Mouse (Mus musculus) liver, adult 2 months (tissue): ENCODE measurements around the gene BC035044. TPM values are rescaled to one million over a fixed set of nuclear protein-coding genes. Genes with fewer than 3 reads are reported as not detected.
A peak's percentile ranks its signal among the peaks of the same experiment; 100 is the strongest.

ENCODE experiments used
- DNase-seq: peaks from one replicate; pipeline ENCODE4 v3.0.0-alpha.2; 2011; ENCODE audit warnings: low read depth, low spot score; ENCODE audit errors: extremely low read depth
- H3K27ac ChIP-seq: fragments of 200-500 bp; replicated peaks from 2 replicates; pipeline ENCODE4 v1.5.1; 2012; ENCODE audit warnings: low read depth, mild to moderate bottlenecking, control low read depth, inconsistent platforms, low read length; ENCODE audit not compliant: insufficient read depth
- H3K27me3 ChIP-seq: fragments of 200-500 bp; 2 replicates; pipeline ENCODE4 v1.6.1; 2012; ENCODE audit warnings: mild to moderate bottlenecking, moderate library complexity, low read length, inconsistent platforms; ENCODE audit not compliant: control insufficient read depth, insufficient read depth
- H3K36me3 ChIP-seq: fragments of 200-500 bp; 2 replicates; pipeline ENCODE4 v1.6.1; 2012; ENCODE audit warnings: low read length, inconsistent platforms; ENCODE audit not compliant: control insufficient read depth, insufficient read depth
- H3K4me1 ChIP-seq: fragments of 200-500 bp; 2 replicates; pipeline ENCODE4 v1.6.1; 2011; ENCODE audit warnings: low read length; ENCODE audit not compliant: control insufficient read depth, insufficient read depth
- H3K4me3 ChIP-seq: fragments of 200-500 bp; 2 replicates; pipeline ENCODE4 v1.5.1; 2011; ENCODE audit warnings: low read depth, mild to moderate bottlenecking, control low read depth, low read length, moderate library complexity; ENCODE audit not compliant: insufficient read depth
- H3K79me2 ChIP-seq: fragments of 200-500 bp; 2 replicates; pipeline ENCODE4 v1.6.1; 2012; ENCODE audit warnings: inconsistent platforms, mild to moderate bottlenecking, low read length, moderate library complexity; ENCODE audit not compliant: control insufficient read depth, insufficient read depth
- H3K9ac ChIP-seq: fragments of 200-500 bp; 2 replicates; pipeline ENCODE4 v1.6.1; 2012; ENCODE audit warnings: low read depth, mild to moderate bottlenecking, control low read depth, inconsistent platforms, low read length
- CTCF ChIP-seq: fragments of 200-500 bp; IDR thresholded peaks from 2 replicates; pipeline ENCODE4 v1.5.1; 2011; ENCODE audit warnings: low read depth, low read length, control low read depth
- POLR2A ChIP-seq: fragments of 200-500 bp; IDR thresholded peaks from 2 replicates; pipeline ENCODE4 v1.6.1; 2011; ENCODE audit warnings: low read length, control low read depth; ENCODE audit not compliant: insufficient read depth; ENCODE audit errors: extremely low read depth
- WGBS: fragments of 180-500 bp; shearing (Covaris S2); methylation state at CpG from one replicate; pipeline ENCODE4 v1.1.7; 2018; 5-methylcytosine and 5-hydroxymethylcytosine counted together
- polyA plus RNA-seq: library from polyadenylated mRNA; depleted of rRNA; stranded (reverse); fragments of >200 nt; gene quantifications from 2 replicates; pipeline ENCODE4 v1.2.3, GENCODE M21; 2012
- total RNA-seq: library from RNA; depleted of rRNA; stranded (reverse); fragments of >200 nt; gene quantifications from 2 replicates; pipeline ENCODE4 v1.2.3, GENCODE M21; 2014

The BC035044 gene
- total and polyA plus RNA-seq, 2 experiments = 0.15 to 1.1 TPM

GRCm38 (mm10) chr6:128845319-128845979 lies 45.5 kb downstream of the BC035044 start:
- TF ChIP-seq CTCF (peak; percentile 100), POLR2A (no peak)
- H3K79me2 ChIP-seq = no peaks in the 10 kb centered on the region
- H3K27ac ChIP-seq = 0 out of 2 replicates have a peak overlapping the region, but pooled peaks have one; percentile 10
- peak; percentile 76 for DNase-seq
- H3K27me3 ChIP-seq = no peaks in the 10 kb centered on the region
- WGBS = 34% methylated on average over 7 of the region's 7 CpGs
- H3K4me3 ChIP-seq = no peak overlapping the region
- no peak overlapping the region for H3K9ac ChIP-seq
- peaks cover 2% of the 10 kb centered on the region; the same call in 1 of the 2 replicates for H3K4me1 ChIP-seq
- no peaks in the 10 kb centered on the region for H3K36me3 ChIP-seq

GRCm38 (mm10) chr6:128844586-128845080 lies 46.3 kb downstream of the BC035044 start:
- WGBS = 94% methylated on average over 5 of the region's 5 CpGs
- Histone ChIP-seq H3K36me3 (no peaks in the 10 kb centered on the region), H3K4me3 (no peak overlapping the region), H3K4me1 (peaks cover 2% of the 10 kb centered on the region; the same call in 1 of the 2 replicates), H3K27me3 (no peaks in the 10 kb centered on the region), H3K9ac (no peak overlapping the region), H3K27ac (no peak overlapping the region), H3K79me2 (no peaks in the 10 kb centered on the region)
- no peak for DNase-seq
- no peak for TF ChIP-seq CTCF
- no peak for TF ChIP-seq POLR2A

- no peak overlapping the region for H3K27ac ChIP-seq
- H3K9ac ChIP-seq = no peak overlapping the region
- H3K36me3 ChIP-seq = no peaks in the 10 kb centered on the region
- H3K79me2 ChIP-seq = no peaks in the 10 kb centered on the region
- 53% methylated on average over 8 of the region's 8 CpGs for WGBS
- H3K4me3 ChIP-seq = no peak overlapping the region
- H3K27me3 ChIP-seq = no peaks in the 10 kb centered on the region
- TF ChIP-seq CTCF (no peak), POLR2A (no peak)
- no peak for DNase-seq
- peaks cover 2% of the 10 kb centered on the region; the same call in 1 of the 2 replicates for H3K4me1 ChIP-seq
Measured at GRCm38 (mm10) chr6:128844131-128844530, 46.8 kb downstream of the BC035044 start.

GRCm38 (mm10) chr6:128843479-128843992 lies 47.4 kb downstream of the BC035044 start:
- 1% methylated on average over 22 of the region's 22 CpGs for WGBS
- peak overlapping the region; percentile 67 for H3K27ac ChIP-seq
- no peak for TF ChIP-seq CTCF
- TF ChIP-seq POLR2A = no peak
- H3K79me2 ChIP-seq = no peaks in the 10 kb centered on the region
- H3K9ac ChIP-seq = peak overlapping the region; percentile 85
- H3K4me3 ChIP-seq = peak overlapping the region; percentile 82
- no peaks in the 10 kb centered on the region for H3K27me3 ChIP-seq
- H3K36me3 ChIP-seq = no peaks in the 10 kb centered on the region
- H3K4me1 ChIP-seq = peaks cover 2% of the 10 kb centered on the region; the same call in 1 of the 2 replicates
- peak; percentile 71 for DNase-seq

- DNase-seq = peak; percentile 87
- Histone ChIP-seq H3K36me3 (no peaks in the 10 kb centered on the region), H3K4me3 (peak overlapping the region; percentile 82), H3K27me3 (no peaks in the 10 kb centered on the region), H3K4me1 (peaks cover 2% of the 10 kb centered on the region; the same call in 1 of the 2 replicates), H3K79me2 (no peaks in the 10 kb centered on the region), H3K27ac (peak overlapping the region; percentile 67), H3K9ac (peak overlapping the region; percentile 85)
- no peak for TF ChIP-seq POLR2A
- TF ChIP-seq CTCF = no peak; the same call in 1 of the 2 replicates
- WGBS = under 1% methylated on average over 44 of the region's 44 CpGs
Measured at GRCm38 (mm10) chr6:128842945-128843478, 47.9 kb downstream of the BC035044 start.
